Mouse (Mus musculus) gastrocnemius, adult 18-20 months (tissue): ENCODE data around the gene Mrpl47. TPM values are rescaled to one million over a fixed set of nuclear protein-coding genes. Genes with fewer than 3 reads are reported as not detected.

Experiments used
- total RNA-seq, 2 experiments: library from RNA; stranded (reverse); gene quantifications; 2 replicates each; pipeline ENCODE4 v1.2.3; 2021

Gene Mrpl47
- total RNA-seq, 2 experiments from 2014 or later: 24.5 to 26.9 TPM

Other genes starting within 250 kb of the Mrpl47 start
- under 1 TPM in 1 of 2 experiments, not detected in 1; 0.17 TPM for gene Kcnmb3, start 245.4 kb downstream of the Mrpl47 start, total RNA-seq
- gene Zfp639, start 227.3 kb downstream of the Mrpl47 start, total RNA-seq: 10 to 100 TPM; 28.7 to 32.4 TPM
- gene Mfn1, start 208.1 kb downstream of the Mrpl47 start, total RNA-seq: 100 to 1,000 TPM; 222 to 257 TPM
- gene Gnb4, start 121.0 kb downstream of the Mrpl47 start, total RNA-seq: 1 to 10 TPM; 3.4 to 5.5 TPM
- gene Actl6a, start 31.3 kb downstream of the Mrpl47 start, total RNA-seq: 10 to 100 TPM; 14.3 to 14.7 TPM
- gene Ndufb5, start 615 bp downstream of the Mrpl47 start, total RNA-seq: 100 to 1,000 TPM; 575 to 650 TPM
- gene Usp13, start 79.9 kb upstream of the Mrpl47 start, total RNA-seq: 100 to 1,000 TPM; 191 to 208 TPM